Mouse (Mus musculus): Measurements from ENCODE around the gene Zfp775. TPM values are rescaled to one million over a fixed set of nuclear protein-coding genes. Genes with fewer than 3 reads are reported as not detected.
A peak's percentile ranks its signal among the peaks of the same experiment; 100 is the strongest.

The Zfp775 gene
- 1 to 10 TPM in 19 of 26 experiments, under 1 TPM in 6, not detected in 1; 0.55 to 4.1 (median 1.8) TPM for total RNA-seq (2018; cell fraction: chromatin; rRNA removed)
- 1 to 10 TPM in 16 of 26 experiments, under 1 TPM in 10; 0.48 to 2.0 (median 1.3) TPM for total RNA-seq (2018; cell fraction: cytosol; rRNA removed)
- total RNA-seq (2018; cell fraction: nucleus; rRNA removed) = 1 to 10 TPM in 13 of 26 experiments, under 1 TPM in 13; 0.40 to 3.2 (median 1.0) TPM
- 1.2 to 1.9 TPM (median 1.3 TPM) in 3 replicates for polyA plus RNA-seq (2018)

GRCm38 (mm10) chr6:48601271-48602079 lies at the start of gene Zfp775:
Zfp775 (plus strand) TSS chr6:48602063.
- Histone ChIP-seq H3K79me2 (ENCODE audit: inconsistent target) (no peaks in the 10 kb centered on the region; the same call in 1 of the 2 replicates), H3K27ac (peak within 1 kb of the TSS; percentile 54), H3K4me3 (ENCODE audit: inconsistent target) (peak within 1 kb of the TSS; percentile 74), H3K36me3 (ENCODE audit: inconsistent target) (peaks cover 13% of the 10 kb centered on the region; the same call in 1 of the 2 replicates)
- 6% methylated on average over 42 of the region's 42 CpGs for WGBS (ENCODE audit: missing documents)

DNA sequence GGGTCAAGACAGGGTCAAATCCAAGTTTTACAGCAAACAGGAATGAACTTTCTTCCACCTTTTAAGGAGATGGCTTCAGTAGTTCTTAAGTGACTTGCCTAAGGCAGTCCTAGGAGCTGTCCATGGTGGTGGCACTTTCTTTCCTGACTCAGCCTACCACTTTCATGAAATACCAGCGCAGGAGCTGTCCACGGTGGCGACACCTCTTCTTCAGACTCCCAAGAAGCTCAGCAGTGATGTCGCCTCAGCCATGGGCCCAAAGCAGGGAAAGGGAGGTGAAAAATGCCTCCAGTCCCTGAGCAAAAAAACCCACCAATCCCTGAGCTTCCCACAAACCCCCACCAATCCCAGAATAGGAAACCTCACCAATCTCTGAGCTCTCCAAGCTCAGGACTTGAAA lies 48.9 kb upstream of the Zfp775 start:
- no peaks in the 10 kb centered on the region for H3K36me3 ChIP-seq (ENCODE audit: inconsistent target)
- no peak overlapping the region for H3K27ac ChIP-seq
- H3K4me3 ChIP-seq (ENCODE audit: inconsistent target) = no peak overlapping the region
- WGBS (ENCODE audit: missing documents) = 89% methylated on average over 4 of the region's 4 CpGs
- H3K79me2 ChIP-seq (ENCODE audit: inconsistent target) = no peaks in the 10 kb centered on the region

DNA sequence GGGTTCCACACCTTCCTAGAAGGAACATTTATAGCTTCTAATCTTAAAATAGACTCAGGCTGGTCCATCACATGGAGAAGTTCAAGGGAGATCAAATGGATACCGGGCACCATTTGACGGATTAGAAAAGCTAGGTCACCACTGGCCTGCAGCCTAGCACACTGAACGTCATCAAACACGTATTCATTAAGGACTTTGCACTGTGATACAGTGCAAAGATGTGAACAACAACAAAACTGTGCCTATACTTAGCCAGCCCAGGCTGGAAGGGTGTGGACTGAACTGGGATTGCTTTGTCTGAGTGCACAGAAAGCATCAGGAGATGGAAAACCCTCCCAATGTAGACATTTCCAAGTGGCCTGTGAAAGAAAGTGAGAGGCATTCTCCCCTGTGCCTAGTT lies 48.0 kb upstream of the Zfp775 start:
- no peak overlapping the region for H3K4me3 ChIP-seq (ENCODE audit: inconsistent target)
- no peaks in the 10 kb centered on the region for H3K79me2 ChIP-seq (ENCODE audit: inconsistent target)
- no peak overlapping the region for H3K27ac ChIP-seq
- H3K36me3 ChIP-seq (ENCODE audit: inconsistent target) = no peaks in the 10 kb centered on the region
- WGBS (ENCODE audit: missing documents) = 96% methylated on average over 4 of the region's 4 CpGs

GRCm38 (mm10) chr6:48554280-48555103 lies 47.4 kb upstream of the Zfp775 start, which contains the start of gene Lrrc61:
Lrrc61 (plus strand) TSS chr6:48554796.
- H3K36me3 ChIP-seq (ENCODE audit: inconsistent target) = no peaks in the 10 kb centered on the region
- 1% methylated on average over 39 of the region's 39 CpGs for WGBS (ENCODE audit: missing documents)
- H3K27ac ChIP-seq = peak within 1 kb of the TSS; percentile 84
- no peaks in the 10 kb centered on the region for H3K79me2 ChIP-seq (ENCODE audit: inconsistent target)
- peak within 1 kb of the TSS; percentile 56 for H3K4me3 ChIP-seq (ENCODE audit: inconsistent target)

GRCm38 (mm10) chr6:48555104-48555890 lies 46.6 kb upstream of the Zfp775 start:
- peak overlapping the region; percentile 84 for H3K27ac ChIP-seq
- 33% methylated on average over 13 of the region's 14 CpGs for WGBS (ENCODE audit: missing documents)
- H3K4me3 ChIP-seq (ENCODE audit: inconsistent target) = peak overlapping the region; percentile 56
- H3K36me3 ChIP-seq (ENCODE audit: inconsistent target) = no peaks in the 10 kb centered on the region
- H3K79me2 ChIP-seq (ENCODE audit: inconsistent target) = no peaks in the 10 kb centered on the region

DNA sequence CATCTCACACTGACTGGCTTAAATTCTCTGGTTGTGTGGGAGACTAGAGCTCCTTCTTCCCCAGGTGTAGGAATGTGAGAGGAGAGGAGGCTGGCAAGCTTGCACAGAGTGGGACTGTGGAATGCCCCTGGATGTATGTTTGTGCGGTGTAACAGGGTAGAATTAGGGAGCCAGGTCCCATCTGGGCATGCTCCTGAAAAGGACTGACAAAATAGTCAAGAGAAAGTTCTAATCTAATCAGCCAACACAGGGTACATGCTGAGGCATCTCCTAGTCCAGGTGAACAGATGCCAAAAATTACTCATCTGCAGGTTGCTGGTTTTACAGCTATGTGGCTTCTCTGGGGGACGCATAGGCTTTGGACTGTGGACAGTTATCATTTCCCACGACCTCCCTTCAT lies 45.9 kb upstream of the Zfp775 start:
- no peak overlapping the region for H3K4me3 ChIP-seq (ENCODE audit: inconsistent target)
- H3K27ac ChIP-seq = no peak overlapping the region
- WGBS (ENCODE audit: missing documents) = 93% methylated on average over 3 of the region's 3 CpGs
- no peaks in the 10 kb centered on the region for H3K79me2 ChIP-seq (ENCODE audit: inconsistent target)
- no peaks in the 10 kb centered on the region for H3K36me3 ChIP-seq (ENCODE audit: inconsistent target)

- WGBS (ENCODE audit: missing documents) = 96% methylated on average over 4 of the region's 4 CpGs
- Histone ChIP-seq H3K4me3 (ENCODE audit: inconsistent target) (no peak overlapping the region), H3K79me2 (ENCODE audit: inconsistent target) (no peaks in the 10 kb centered on the region), H3K36me3 (ENCODE audit: inconsistent target) (no peaks in the 10 kb centered on the region), H3K27ac (no peak overlapping the region)
Observed at GRCm38 (mm10) chr6:48565693-48566310, 36.1 kb upstream of the Zfp775 start.

GRCm38 (mm10) chr6:48566312-48566711 lies 35.6 kb upstream of the Zfp775 start:
- Histone ChIP-seq H3K4me3 (ENCODE audit: inconsistent target) (no peak overlapping the region), H3K36me3 (ENCODE audit: inconsistent target) (no peaks in the 10 kb centered on the region), H3K27ac (no peak overlapping the region), H3K79me2 (ENCODE audit: inconsistent target) (no peaks in the 10 kb centered on the region)
- WGBS (ENCODE audit: missing documents) = 63% methylated on average over 5 of the region's 5 CpGs

DNA sequence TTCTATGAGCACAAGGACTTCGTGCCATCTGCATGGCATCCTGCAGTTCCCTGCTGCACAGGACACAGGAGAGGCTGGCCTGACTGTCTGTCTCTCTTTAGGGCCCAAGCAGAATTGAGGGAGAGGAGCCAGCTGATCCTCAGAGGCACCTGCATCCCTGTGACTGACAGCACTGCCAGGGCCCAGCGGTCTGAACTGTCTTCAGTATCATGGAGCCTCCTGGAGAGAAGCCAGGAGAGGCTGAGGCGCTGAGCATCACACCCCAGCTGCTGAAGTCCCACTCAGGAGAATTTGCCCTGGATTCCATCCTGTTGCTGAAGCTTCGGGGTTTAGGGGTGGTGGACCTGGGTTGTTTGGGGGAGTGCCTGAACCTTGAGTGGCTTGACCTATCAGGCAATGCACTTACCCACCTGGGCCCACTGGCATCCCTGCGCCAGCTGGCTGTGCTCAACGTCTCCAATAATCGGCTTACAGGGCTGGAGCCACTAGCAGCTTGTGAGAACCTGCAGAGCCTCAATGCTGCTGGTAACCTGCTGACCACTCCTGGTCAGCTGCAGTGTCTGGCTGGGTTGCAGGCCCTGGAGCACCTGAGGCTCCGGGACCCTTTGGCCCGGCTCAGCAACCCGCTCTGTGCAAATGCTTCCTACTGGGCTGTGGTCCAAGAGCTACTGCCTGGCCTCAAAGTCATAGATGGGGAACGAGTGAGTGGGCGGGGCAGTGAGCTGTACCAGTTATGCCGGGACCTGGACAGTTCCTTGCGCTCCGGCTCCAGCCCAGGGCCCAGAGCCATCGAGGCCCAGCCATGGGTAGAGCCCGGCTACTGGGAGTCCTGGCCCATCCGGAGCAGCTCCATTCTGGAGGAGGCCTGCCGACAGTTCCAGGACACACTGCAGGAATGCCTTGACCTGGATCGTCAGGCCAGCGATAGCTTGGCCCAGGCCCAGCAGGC lies 33.6 kb upstream of the Zfp775 start:
- H3K36me3 ChIP-seq (ENCODE audit: inconsistent target) = no peaks in the 10 kb centered on the region
- no peaks in the 10 kb centered on the region for H3K79me2 ChIP-seq (ENCODE audit: inconsistent target)
- no peak overlapping the region for H3K27ac ChIP-seq
- no peak overlapping the region for H3K4me3 ChIP-seq (ENCODE audit: inconsistent target)
- 46% methylated on average over 21 of the region's 21 CpGs for WGBS (ENCODE audit: missing documents)

DNA sequence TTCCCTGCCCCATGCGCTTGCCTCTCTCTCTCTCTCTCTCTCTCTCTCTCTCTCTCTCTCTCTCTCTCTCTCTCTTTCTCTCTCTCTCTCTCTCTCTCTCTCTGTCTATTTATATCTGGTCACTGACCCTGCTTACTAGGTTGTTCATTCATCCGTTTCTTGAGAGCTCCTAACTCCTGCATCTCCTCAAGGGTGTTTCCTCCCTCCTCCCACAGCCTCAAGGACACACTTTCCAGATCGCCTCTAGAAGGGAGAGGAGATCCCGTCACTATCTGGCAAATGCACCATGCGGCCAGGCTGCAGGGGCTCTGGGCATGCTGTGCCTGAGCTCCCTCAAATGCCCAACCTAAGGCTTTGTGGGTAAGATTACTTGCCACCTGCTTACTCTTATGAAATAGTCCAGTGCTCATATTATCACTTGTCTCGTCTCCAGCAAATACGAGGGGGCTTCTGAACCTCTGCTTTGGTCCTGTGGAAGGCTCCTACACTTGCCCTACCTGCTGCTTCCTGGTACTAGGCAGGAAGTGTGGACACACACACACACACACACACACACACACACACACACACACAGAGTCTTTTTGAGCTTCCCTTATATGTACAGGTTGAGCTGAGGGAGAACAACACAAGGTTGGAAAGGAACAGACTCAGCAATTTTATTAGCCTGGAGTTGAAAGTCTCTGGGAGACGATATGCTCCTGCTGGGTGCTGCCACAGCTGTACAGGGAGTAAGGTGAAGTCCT lies 32.6 kb upstream of the Zfp775 start:
- H3K79me2 ChIP-seq (ENCODE audit: inconsistent target) = no peaks in the 10 kb centered on the region
- no peak overlapping the region for H3K4me3 ChIP-seq (ENCODE audit: inconsistent target)
- WGBS (ENCODE audit: missing documents) = 71% methylated on average over 8 of the region's 8 CpGs
- no peaks in the 10 kb centered on the region for H3K36me3 ChIP-seq (ENCODE audit: inconsistent target)
- H3K27ac ChIP-seq = no peak overlapping the region

- H3K36me3 ChIP-seq (ENCODE audit: inconsistent target) = no peaks in the 10 kb centered on the region
- no peak overlapping the region for H3K4me3 ChIP-seq (ENCODE audit: inconsistent target)
- WGBS (ENCODE audit: missing documents) = 90% methylated on average over 5 of the region's 5 CpGs
- H3K27ac ChIP-seq = no peak overlapping the region
- H3K79me2 ChIP-seq (ENCODE audit: inconsistent target) = no peaks in the 10 kb centered on the region
Observed at GRCm38 (mm10) chr6:48572014-48572413, 29.8 kb upstream of the Zfp775 start.

- H3K36me3 ChIP-seq (ENCODE audit: inconsistent target) = no peaks in the 10 kb centered on the region
- no peak within 1 kb of the TSS for H3K27ac ChIP-seq
- H3K79me2 ChIP-seq (ENCODE audit: inconsistent target) = no peaks in the 10 kb centered on the region
- 87% methylated on average over 6 of the region's 6 CpGs for WGBS (ENCODE audit: missing documents)
- no peak within 1 kb of the TSS for H3K4me3 ChIP-seq (ENCODE audit: inconsistent target)
Observed at GRCm38 (mm10) chr6:48572572-48573061, 29.2 kb upstream of the Zfp775 start, which contains the start of gene Rarres2. Rarres2 (minus strand) TSS chr6:48572789.
